Mouse (Mus musculus): ENCODE measurements around the gene Fam117b. TPM values are rescaled to one million over a fixed set of nuclear protein-coding genes. Genes with fewer than 3 reads are reported as not detected.

Gene Fam117b
- total RNA-seq, 2 experiments from 2014 or later, result 4.3 to 9.6 TPM

- peak; percentile 13 for DNase-seq (ENCODE audit: low spot score)
These were observed 54.5 kb downstream of the Fam117b start for GRCm38 (mm10) chr1:59967291-59967690.

- DNase-seq (ENCODE audit: low spot score), result no peak
These were observed 73.8 kb downstream of the Fam117b start for GRCm38 (mm10) chr1:59986626-59987025.

GRCm38 (mm10) chr1:59987399-59988040 lies 74.7 kb downstream of the Fam117b start:
- no peak for DNase-seq (ENCODE audit: low spot score)

GRCm38 (mm10) chr1:59995646-59996045 lies 82.8 kb downstream of the Fam117b start:
- no peak for DNase-seq (ENCODE audit: low spot score)

- no peak for DNase-seq (ENCODE audit: low spot score)
These were observed 84.5 kb downstream of the Fam117b start for GRCm38 (mm10) chr1:59997352-59997751.

GRCm38 (mm10) chr1:60000319-60000718 lies 87.5 kb downstream of the Fam117b start:
- DNase-seq (ENCODE audit: low spot score), result peak; percentile 36

GRCm38 (mm10) chr1:60007337-60007736 lies 94.5 kb downstream of the Fam117b start:
- no peak for DNase-seq (ENCODE audit: low spot score)

GRCm38 (mm10) chr1:60008743-60009142 lies 95.9 kb downstream of the Fam117b start:
- no peak for DNase-seq (ENCODE audit: low spot score)

- no peak for DNase-seq (ENCODE audit: low spot score)
These were observed 101.0 kb downstream of the Fam117b start for GRCm38 (mm10) chr1:60013779-60014178.

GRCm38 (mm10) chr1:60015511-60015910 lies 102.7 kb downstream of the Fam117b start:
- DNase-seq (ENCODE audit: low spot score), result no peak

- peak; percentile 15 for DNase-seq (ENCODE audit: low spot score)
These were observed 103.4 kb downstream of the Fam117b start for GRCm38 (mm10) chr1:60016136-60016611.

- DNase-seq (ENCODE audit: low spot score), result no peak
These were observed 104.2 kb downstream of the Fam117b start for GRCm38 (mm10) chr1:60017031-60017469.

Other genes starting within 250 kb of the Fam117b start
- gene Sumo1, start 242.2 kb upstream of the Fam117b start, total RNA-seq (2021), result 10 to 100 TPM; 57.1 to 63.8 TPM
- gene Nop58, start 228.0 kb upstream of the Fam117b start, total RNA-seq (2021), result 10 to 100 TPM; 23.0 to 29.8 TPM
- 10 to 100 TPM; 46.1 to 49.0 TPM for gene Bmpr2, start 149.6 kb upstream of the Fam117b start, total RNA-seq (2021)
- under 1 TPM; 0.24 to 0.30 TPM for gene Ica1l, start 130.2 kb downstream of the Fam117b start, total RNA-seq (2021)
- gene Carf, start 185.2 kb downstream of the Fam117b start, total RNA-seq (2021), result 1 to 10 TPM; 5.1 to 5.9 TPM
- gene Wdr12, start 185.6 kb downstream of the Fam117b start, total RNA-seq (2021), result 10 to 100 TPM; 12.5 to 13.6 TPM